Mouse (Mus musculus): ENCODE measurements around the gene Spdl1. TPM values are rescaled to one million over a fixed set of nuclear protein-coding genes. Genes with fewer than 3 reads are reported as not detected.

Gene Spdl1
- polyA plus RNA-seq, 1 experiment from 2014 or later = 21.8 TPM

GRCm38 (mm10) chr11:34865741-34866270, 32.4 kb upstream of the Spdl1 start:
- Histone ChIP-seq H3K9ac (replicated peaks; ENCODE audit: low read depth, low read length) (no peak overlapping the region), H3K36me3 (ENCODE audit: control insufficient read depth, insufficient read depth, low read length) (no peaks in the 10 kb centered on the region), H3K9me3 (ENCODE audit: control insufficient read depth, low read depth, low read length) (no peaks in the 10 kb centered on the region), H3K4me1 (ENCODE audit: control insufficient read depth, insufficient read depth, low read length) (no peaks in the 10 kb centered on the region), H3K27me3 (ENCODE audit: control insufficient read depth, insufficient read depth, low read length) (no peaks in the 10 kb centered on the region), H3K4me3 (ENCODE audit: low read depth, low read length) (no peak overlapping the region), H3K4me2 (replicated peaks; ENCODE audit: low read depth, low read length) (no peak overlapping the region), H3K27ac (ENCODE audit: low read length) (no peak overlapping the region)
- 62% methylated on average over 3 of the region's 3 CpGs for WGBS
- ATAC-seq (ENCODE audit: insufficient number of reproducible peaks, insufficient read depth, low FRiP score, low read depth) = no peak

- H3K27ac ChIP-seq (ENCODE audit: low read length) = no peak overlapping the region
- no peaks in the 10 kb centered on the region for H3K9me3 ChIP-seq (ENCODE audit: control insufficient read depth, low read depth, low read length)
- H3K27me3 ChIP-seq (ENCODE audit: control insufficient read depth, insufficient read depth, low read length) = no peaks in the 10 kb centered on the region
- H3K9ac ChIP-seq (replicated peaks; ENCODE audit: low read depth, low read length) = no peak overlapping the region
- H3K4me3 ChIP-seq (ENCODE audit: low read depth, low read length) = no peak overlapping the region
- no peak overlapping the region for H3K4me2 ChIP-seq (replicated peaks; ENCODE audit: low read depth, low read length)
- no peak for ATAC-seq (ENCODE audit: insufficient number of reproducible peaks, insufficient read depth, low FRiP score, low read depth)
- no peaks in the 10 kb centered on the region for H3K4me1 ChIP-seq (ENCODE audit: control insufficient read depth, insufficient read depth, low read length)
- no peaks in the 10 kb centered on the region for H3K36me3 ChIP-seq (ENCODE audit: control insufficient read depth, insufficient read depth, low read length)
- WGBS = 81% methylated on average over 14 of the region's 14 CpGs
Measured at GRCm38 (mm10) chr11:34865181-34865580, 31.7 kb upstream of the Spdl1 start.

DNA sequence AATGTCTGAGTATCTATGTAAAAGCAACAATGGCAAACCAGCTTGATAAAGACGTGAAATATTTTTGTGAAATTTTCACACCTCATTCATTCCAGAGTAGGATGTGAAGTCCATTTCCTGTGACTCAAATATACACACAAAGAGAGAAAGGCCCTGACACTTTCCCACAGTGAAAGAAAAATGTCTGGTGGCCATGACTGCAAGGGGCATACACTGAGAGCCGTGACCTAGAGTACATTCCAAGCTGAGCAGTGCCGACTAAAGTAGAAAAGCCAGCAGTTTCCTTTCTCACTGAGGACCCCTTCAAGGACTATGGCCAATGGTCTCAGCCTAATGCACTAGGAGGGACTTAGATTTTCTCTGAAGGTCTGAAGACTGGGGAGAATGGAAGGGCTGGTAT, 23.2 kb upstream of the Spdl1 start:
- H3K4me3 ChIP-seq (ENCODE audit: low read depth, low read length) = no peak overlapping the region
- H3K27ac ChIP-seq (ENCODE audit: low read length) = no peak overlapping the region
- H3K4me1 ChIP-seq (ENCODE audit: control insufficient read depth, insufficient read depth, low read length) = no peaks in the 10 kb centered on the region
- H3K4me2 ChIP-seq (replicated peaks; ENCODE audit: low read depth, low read length) = no peak overlapping the region
- H3K27me3 ChIP-seq (ENCODE audit: control insufficient read depth, insufficient read depth, low read length) = no peaks in the 10 kb centered on the region
- no peak overlapping the region for H3K9ac ChIP-seq (replicated peaks; ENCODE audit: low read depth, low read length)
- WGBS = 35% methylated on average over 3 of the region's 3 CpGs
- no peak for ATAC-seq (ENCODE audit: insufficient number of reproducible peaks, insufficient read depth, low FRiP score, low read depth)
- H3K9me3 ChIP-seq (ENCODE audit: control insufficient read depth, low read depth, low read length) = no peaks in the 10 kb centered on the region
- no peaks in the 10 kb centered on the region for H3K36me3 ChIP-seq (ENCODE audit: control insufficient read depth, insufficient read depth, low read length)

- no peaks in the 10 kb centered on the region for H3K9me3 ChIP-seq (ENCODE audit: control insufficient read depth, low read depth, low read length)
- H3K9ac ChIP-seq (replicated peaks; ENCODE audit: low read depth, low read length) = no peak overlapping the region
- H3K4me1 ChIP-seq (ENCODE audit: control insufficient read depth, insufficient read depth, low read length) = peaks cover 6% of the 10 kb centered on the region; the same call in 1 of the 2 replicates
- H3K27me3 ChIP-seq (ENCODE audit: control insufficient read depth, insufficient read depth, low read length) = no peaks in the 10 kb centered on the region
- H3K4me3 ChIP-seq (ENCODE audit: low read depth, low read length) = no peak overlapping the region
- peak overlapping the region; percentile 23 for H3K4me2 ChIP-seq (replicated peaks; ENCODE audit: low read depth, low read length)
- WGBS = 63% methylated on average over 5 of the region's 5 CpGs
- no peak for ATAC-seq (ENCODE audit: insufficient number of reproducible peaks, insufficient read depth, low FRiP score, low read depth)
- H3K27ac ChIP-seq (ENCODE audit: low read length) = no peak overlapping the region
- H3K36me3 ChIP-seq (ENCODE audit: control insufficient read depth, insufficient read depth, low read length) = no peaks in the 10 kb centered on the region
Measured at GRCm38 (mm10) chr11:34846268-34846652, 12.8 kb upstream of the Spdl1 start.

DNA sequence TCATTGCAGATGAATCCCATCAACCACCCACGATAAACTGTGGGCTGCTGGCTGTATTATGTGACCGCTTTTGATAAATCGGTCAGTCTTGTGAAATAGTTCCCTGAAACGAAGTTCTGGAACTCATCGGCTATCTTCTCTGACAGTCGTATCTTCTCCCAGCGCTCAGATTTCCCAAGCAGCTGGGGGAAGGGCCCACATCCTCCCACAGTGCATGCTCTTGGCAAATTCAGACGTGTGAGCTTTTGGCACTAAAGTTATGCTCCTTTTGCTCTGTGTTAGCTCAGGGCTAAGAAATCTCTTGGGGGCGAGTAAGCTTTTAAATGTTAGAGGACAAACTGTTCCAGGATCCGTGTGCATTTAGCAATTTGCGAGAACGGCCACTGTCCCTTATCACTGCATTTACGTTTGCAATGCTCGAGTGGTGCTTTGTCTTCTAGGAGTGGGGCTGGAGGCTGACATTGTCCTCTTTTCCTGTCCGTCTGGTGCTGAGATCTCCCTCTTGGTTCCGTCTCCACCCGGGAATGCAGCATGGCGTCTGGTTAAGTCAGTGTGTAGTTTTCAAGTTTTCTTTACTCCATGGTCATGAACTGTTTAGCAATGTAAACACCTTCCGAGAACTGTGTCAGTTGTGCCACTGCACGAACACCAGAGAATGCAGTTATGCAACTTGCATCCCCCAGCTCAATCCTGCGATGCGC, 12.3 kb upstream of the Spdl1 start:
- Histone ChIP-seq H3K9me3 (ENCODE audit: control insufficient read depth, low read depth, low read length) (no peaks in the 10 kb centered on the region), H3K27me3 (ENCODE audit: control insufficient read depth, insufficient read depth, low read length) (no peaks in the 10 kb centered on the region), H3K36me3 (ENCODE audit: control insufficient read depth, insufficient read depth, low read length) (no peaks in the 10 kb centered on the region), H3K27ac (ENCODE audit: low read length) (no peak overlapping the region), H3K4me2 (replicated peaks; ENCODE audit: low read depth, low read length) (peak overlapping the region; percentile 23), H3K4me3 (ENCODE audit: low read depth, low read length) (no peak overlapping the region), H3K4me1 (ENCODE audit: control insufficient read depth, insufficient read depth, low read length) (peaks cover 6% of the 10 kb centered on the region; the same call in 1 of the 2 replicates), H3K9ac (replicated peaks; ENCODE audit: low read depth, low read length) (no peak overlapping the region)
- WGBS = 37% methylated on average over 22 of the region's 22 CpGs
- peak; percentile 53; the same call in 1 of the 2 replicates for ATAC-seq (ENCODE audit: insufficient number of reproducible peaks, insufficient read depth, low FRiP score, low read depth)

DNA sequence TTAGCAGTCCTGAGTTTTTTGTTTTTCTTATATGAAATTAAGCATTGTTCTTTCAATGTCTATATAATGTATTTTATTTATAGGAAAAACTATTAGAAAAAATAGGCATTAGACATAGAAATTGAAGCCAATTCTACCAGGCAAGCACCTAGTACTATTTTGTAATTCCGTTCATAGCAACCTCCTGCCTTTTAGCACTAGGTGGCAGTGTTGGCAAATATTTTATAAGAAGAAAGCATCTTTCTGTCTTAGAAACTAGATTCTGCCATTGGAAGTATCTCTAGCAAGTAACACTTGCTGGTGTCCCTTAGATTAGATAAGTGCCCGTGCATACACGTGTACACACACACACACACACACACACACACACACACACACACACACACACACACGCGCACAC, 10.1 kb upstream of the Spdl1 start:
- no peak overlapping the region for H3K4me3 ChIP-seq (ENCODE audit: low read depth, low read length)
- no peaks in the 10 kb centered on the region for H3K9me3 ChIP-seq (ENCODE audit: control insufficient read depth, low read depth, low read length)
- no peaks in the 10 kb centered on the region for H3K36me3 ChIP-seq (ENCODE audit: control insufficient read depth, insufficient read depth, low read length)
- H3K27me3 ChIP-seq (ENCODE audit: control insufficient read depth, insufficient read depth, low read length) = no peaks in the 10 kb centered on the region
- H3K27ac ChIP-seq (ENCODE audit: low read length) = no peak overlapping the region
- H3K4me2 ChIP-seq (replicated peaks; ENCODE audit: low read depth, low read length) = no peak overlapping the region
- peaks cover 6% of the 10 kb centered on the region; the same call in 1 of the 2 replicates for H3K4me1 ChIP-seq (ENCODE audit: control insufficient read depth, insufficient read depth, low read length)
- 33% methylated on average over 5 of the region's 5 CpGs for WGBS
- no peak overlapping the region for H3K9ac ChIP-seq (replicated peaks; ENCODE audit: low read depth, low read length)
- ATAC-seq (ENCODE audit: insufficient number of reproducible peaks, insufficient read depth, low FRiP score, low read depth) = no peak

DNA sequence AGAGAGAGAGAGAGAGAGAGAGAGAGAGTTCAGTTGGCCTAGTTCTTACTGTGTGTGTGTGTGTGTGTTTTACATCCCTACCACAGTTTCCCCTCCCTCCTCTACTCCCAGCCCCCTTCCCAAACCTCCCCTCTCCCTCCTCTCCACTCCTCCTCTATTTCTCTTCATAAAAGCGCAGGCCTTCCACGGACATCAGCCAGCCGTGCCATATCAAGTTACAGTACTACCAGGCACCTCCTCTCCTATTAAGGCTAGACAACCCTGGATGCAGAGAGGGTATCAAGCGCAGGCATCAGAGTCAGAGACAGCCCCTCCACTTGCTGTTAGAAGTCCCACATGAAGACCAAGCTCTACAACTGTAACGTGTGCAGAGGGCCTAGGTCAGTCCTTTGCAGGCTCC, 6.8 kb upstream of the Spdl1 start:
- no peak overlapping the region for H3K27ac ChIP-seq (ENCODE audit: low read length)
- no peak overlapping the region for H3K9ac ChIP-seq (replicated peaks; ENCODE audit: low read depth, low read length)
- H3K4me1 ChIP-seq (ENCODE audit: control insufficient read depth, insufficient read depth, low read length) = no peaks in the 10 kb centered on the region
- no peaks in the 10 kb centered on the region for H3K36me3 ChIP-seq (ENCODE audit: control insufficient read depth, insufficient read depth, low read length)
- no peaks in the 10 kb centered on the region for H3K9me3 ChIP-seq (ENCODE audit: control insufficient read depth, low read depth, low read length)
- H3K4me2 ChIP-seq (replicated peaks; ENCODE audit: low read depth, low read length) = no peak overlapping the region
- WGBS = 29% methylated on average over 5 of the region's 5 CpGs
- no peak for ATAC-seq (ENCODE audit: insufficient number of reproducible peaks, insufficient read depth, low FRiP score, low read depth)
- no peak overlapping the region for H3K4me3 ChIP-seq (ENCODE audit: low read depth, low read length)
- no peaks in the 10 kb centered on the region for H3K27me3 ChIP-seq (ENCODE audit: control insufficient read depth, insufficient read depth, low read length)

- no peak overlapping the region for H3K4me2 ChIP-seq (replicated peaks; ENCODE audit: low read depth, low read length)
- H3K4me1 ChIP-seq (ENCODE audit: control insufficient read depth, insufficient read depth, low read length) = no peaks in the 10 kb centered on the region
- H3K4me3 ChIP-seq (ENCODE audit: low read depth, low read length) = no peak overlapping the region
- H3K27ac ChIP-seq (ENCODE audit: low read length) = no peak overlapping the region
- H3K9ac ChIP-seq (replicated peaks; ENCODE audit: low read depth, low read length) = no peak overlapping the region
- ATAC-seq (ENCODE audit: insufficient number of reproducible peaks, insufficient read depth, low FRiP score, low read depth) = no peak
- WGBS = 58% methylated on average over 4 of the region's 4 CpGs
- no peaks in the 10 kb centered on the region for H3K9me3 ChIP-seq (ENCODE audit: control insufficient read depth, low read depth, low read length)
- no peaks in the 10 kb centered on the region for H3K36me3 ChIP-seq (ENCODE audit: control insufficient read depth, insufficient read depth, low read length)
- no peaks in the 10 kb centered on the region for H3K27me3 ChIP-seq (ENCODE audit: control insufficient read depth, insufficient read depth, low read length)
Measured at GRCm38 (mm10) chr11:34839051-34839450, 5.6 kb upstream of the Spdl1 start.

DNA sequence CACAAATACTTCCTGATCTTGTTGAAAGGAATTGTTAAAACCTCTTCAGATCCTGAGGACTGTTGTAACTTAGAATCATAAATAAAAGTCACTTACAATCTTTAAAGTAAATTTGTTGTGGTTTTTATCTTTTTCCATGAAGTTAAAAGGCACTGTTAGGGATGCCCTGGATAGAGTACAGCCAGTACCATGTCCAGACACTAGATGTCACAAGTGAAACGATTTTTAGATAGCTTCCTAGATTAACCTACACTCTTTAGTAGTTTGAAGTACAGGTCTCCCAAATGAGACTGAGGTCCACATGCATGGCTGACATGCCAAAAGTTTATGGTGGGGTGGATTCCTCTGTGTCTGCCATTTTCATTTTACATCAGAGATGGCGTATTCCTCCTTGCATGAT, 2.8 kb upstream of the Spdl1 start:
- Histone ChIP-seq H3K27ac (ENCODE audit: low read length) (no peak overlapping the region), H3K4me3 (ENCODE audit: low read depth, low read length) (no peak overlapping the region), H3K4me2 (replicated peaks; ENCODE audit: low read depth, low read length) (no peak overlapping the region), H3K27me3 (ENCODE audit: control insufficient read depth, insufficient read depth, low read length) (no peaks in the 10 kb centered on the region), H3K36me3 (ENCODE audit: control insufficient read depth, insufficient read depth, low read length) (no peaks in the 10 kb centered on the region), H3K4me1 (ENCODE audit: control insufficient read depth, insufficient read depth, low read length) (peaks cover 7% of the 10 kb centered on the region; the same call in 1 of the 2 replicates), H3K9ac (replicated peaks; ENCODE audit: low read depth, low read length) (no peak overlapping the region), H3K9me3 (ENCODE audit: control insufficient read depth, low read depth, low read length) (no peaks in the 10 kb centered on the region)
- ATAC-seq (ENCODE audit: insufficient number of reproducible peaks, insufficient read depth, low FRiP score, low read depth) = no peak
- 45% methylated on average over 2 of the region's 2 CpGs for WGBS
